Mouse (Mus musculus): Measurements from ENCODE around the gene Gtdc1.

Gene Gtdc1

DNA sequence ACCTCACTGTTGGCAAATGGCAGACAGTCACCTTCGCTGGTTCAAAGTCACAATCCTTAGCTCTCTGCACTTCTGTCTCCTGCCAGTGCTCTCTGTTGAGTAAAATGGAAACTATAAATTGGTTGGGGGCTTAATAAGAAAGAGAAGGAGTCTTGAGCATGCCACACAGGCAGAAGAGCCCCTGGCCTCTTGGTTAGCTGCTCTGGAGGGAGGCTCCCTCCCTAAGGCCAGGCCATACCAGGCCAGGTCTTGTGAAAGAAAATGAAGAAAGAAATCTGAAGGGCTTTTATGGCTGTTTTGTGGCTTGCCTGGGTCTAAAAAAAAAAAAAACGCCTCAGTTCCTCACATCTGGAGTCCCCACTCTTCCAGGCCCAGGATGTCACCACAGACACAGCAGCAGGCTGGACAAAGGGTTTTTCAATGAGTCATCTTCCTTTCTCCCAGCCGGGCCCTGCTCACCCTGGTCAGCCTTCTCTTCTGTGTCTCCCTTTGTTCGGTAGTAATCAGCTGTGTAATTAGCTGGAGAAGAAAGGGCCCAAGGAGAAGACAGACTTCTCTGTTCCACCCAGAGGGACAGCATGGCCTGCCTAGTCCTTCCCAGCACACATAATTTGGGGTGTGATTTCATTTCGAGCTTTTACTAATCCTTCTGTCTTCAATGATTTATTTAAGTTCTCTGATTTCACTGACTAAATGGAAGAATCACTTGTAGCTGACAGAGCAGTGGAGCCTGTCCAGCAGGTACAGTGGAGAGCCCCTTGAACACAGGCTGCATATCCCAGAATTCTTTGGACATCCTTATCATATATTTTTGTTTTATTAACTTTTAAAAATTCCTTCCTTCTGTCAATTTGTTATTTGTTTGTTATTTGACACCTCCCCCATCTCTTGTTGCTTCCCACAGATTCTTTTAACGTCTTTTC, 401.1 kb downstream of the Gtdc1 start:
- DNase-seq (ENCODE audit: low read depth, low spot score) = no peak

DNA sequence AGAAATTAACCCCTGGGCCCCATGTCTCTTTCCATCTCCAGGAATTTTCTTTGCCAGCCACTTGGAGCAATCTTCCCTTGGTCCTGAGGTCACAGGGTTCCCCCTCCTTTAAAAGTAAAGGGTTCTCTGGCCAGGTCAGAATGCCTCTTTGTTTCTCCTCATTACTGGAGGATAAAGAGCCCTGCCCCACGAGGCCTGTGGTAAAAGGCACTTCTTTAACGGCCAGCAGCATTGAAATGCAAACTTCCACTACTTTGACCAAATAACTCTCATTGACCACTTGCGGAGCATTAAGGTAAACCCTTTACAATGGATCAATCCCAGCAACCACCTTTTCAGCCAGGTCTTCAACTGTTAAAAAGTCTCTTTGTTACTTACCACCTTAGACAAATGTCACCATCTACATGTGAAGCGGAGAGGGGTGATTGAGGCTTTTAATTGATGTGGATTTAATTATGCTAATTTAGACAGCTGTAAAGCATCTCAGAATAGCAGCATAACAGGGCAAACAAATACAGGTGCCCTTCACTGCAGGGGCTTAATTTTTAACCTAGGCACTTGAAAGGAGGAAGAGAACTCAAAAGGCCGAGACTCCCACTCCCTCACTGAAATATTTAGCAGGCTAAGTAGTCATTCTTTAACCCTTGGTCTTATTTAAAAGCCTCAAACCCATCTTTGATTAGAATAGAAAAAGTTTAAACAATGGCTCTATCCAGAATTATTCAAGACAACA, 402.1 kb downstream of the Gtdc1 start:
- no peak for DNase-seq (ENCODE audit: low read depth, low spot score)

DNA sequence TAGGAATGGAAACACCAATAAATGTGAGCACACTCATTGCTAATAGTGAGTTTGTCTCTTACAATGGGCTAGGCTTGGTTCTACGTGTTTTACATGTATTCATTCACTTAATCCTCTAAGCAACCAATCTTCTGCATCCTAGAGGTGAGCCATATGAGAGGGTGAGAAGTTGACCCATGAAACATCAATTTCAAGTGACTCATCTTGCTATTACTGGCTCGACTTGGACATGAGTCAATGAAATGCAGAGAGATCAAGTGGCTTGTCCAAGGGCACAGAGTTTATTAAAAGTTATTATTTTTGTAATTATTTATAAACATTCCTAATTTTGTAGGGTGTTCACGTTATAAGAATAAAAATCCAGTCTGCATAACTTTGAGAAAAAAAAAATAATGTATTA, 408.2 kb downstream of the Gtdc1 start:
- no peak for DNase-seq (ENCODE audit: low read depth, low spot score)

DNA sequence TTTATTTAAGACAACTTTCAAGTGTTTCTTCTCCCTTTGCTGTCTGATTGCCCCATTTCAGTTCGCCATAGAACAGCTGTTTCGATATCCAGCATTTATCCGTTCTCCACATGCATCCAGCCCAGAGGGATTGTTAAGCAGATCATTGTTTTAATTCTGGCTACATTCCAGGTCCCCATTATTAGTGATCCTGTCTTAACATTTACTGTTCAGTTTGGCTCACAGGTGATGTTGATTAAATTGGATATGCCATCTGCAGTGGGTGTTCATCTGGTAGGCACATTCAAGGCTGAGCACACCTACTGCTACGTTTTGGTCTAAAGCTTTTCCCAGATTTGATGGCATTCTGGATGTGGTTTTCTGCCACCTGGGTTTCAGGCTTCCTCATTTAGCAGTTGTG, 409.4 kb downstream of the Gtdc1 start:
- DNase-seq (ENCODE audit: low read depth, low spot score) = no peak

All from retina, postnatal 7 days (tissue).